ENCODE assay signal across 22 mouse cellular contexts in the genomic region with DNA sequence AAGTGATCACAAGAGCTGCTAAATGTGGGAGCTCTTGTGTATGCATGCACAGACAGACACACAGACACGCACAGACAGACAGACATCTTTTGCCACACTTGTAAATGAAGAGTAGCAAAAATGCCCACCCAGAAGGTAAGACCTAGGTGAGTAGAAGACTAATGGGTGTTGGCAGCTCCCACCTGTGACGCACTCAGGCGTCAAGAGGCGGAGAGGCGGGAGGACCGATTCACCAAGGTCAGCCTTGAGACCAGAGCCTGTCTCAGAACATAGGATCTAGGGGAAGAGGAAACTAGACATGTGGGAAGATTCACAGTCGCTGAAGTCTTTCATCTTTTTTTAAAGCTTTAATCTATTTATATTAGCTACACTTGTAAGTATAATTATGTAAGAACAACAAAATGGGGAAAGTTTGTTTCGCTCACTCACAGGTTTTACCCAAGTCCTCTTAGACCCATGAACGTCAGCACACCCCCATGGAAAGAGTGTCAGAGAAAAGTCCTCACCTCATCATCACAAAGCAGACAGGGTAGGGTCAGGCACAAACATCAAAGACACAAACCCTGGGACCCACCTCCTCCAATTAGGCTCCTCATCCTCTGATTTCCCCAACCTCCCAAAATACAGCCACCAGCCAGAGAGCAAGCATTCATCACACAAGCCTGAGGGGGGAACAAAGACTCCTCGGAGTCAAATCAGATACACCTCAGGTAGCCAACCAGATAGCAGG. TPM values are rescaled to one million over a fixed set of nuclear protein-coding genes. Genes with fewer than 3 reads are reported as not detected.
DNase-seq lines count a peak whose midpoint lies in the region; ATAC-seq lines count a peak whose summit lies in the region.
"Had no signal": no experiment of that assay in that cellular context is flagged by ENCODE, and none has a peak within 500 bp of the region (broad histone marks: within the 10 kb centered on the region; RNA-seq: fewer than 3 reads in every experiment).

No protein-coding gene starts in this region.

- DNase-seq in liver, embryonic 11.5 days (ENCODE audit: low spot score) = no peak
- no peak for DNase-seq in liver
- DNase-seq in adrenal gland, postnatal 10 days = peak; percentile 76
- DNase-seq in liver, embryonic 13.5 days = no peak
- no peak for DNase-seq in thymus, postnatal 25 days
- DNase-seq in right cerebral cortex, adult 2 months (ENCODE audit: low spot score in 2 of 2) = no peak
- DNase-seq: B cell, adult 2 months; cerebellum, adult 11-12 months; cerebellum, postnatal 14 days; gastrocnemius, postnatal 36 days; heart, postnatal 10 days; layer of hippocampus, postnatal 36 days; lung, postnatal 10 days; midbrain, embryonic 14.5 days; right cerebral cortex, postnatal 14 days; thymus, adult 2 months had no signal

- no peak overlapping the region for H3K9ac ChIP-seq in liver, embryonic 11.5 days (ENCODE audit: low read depth, low read length)
- H3K9ac ChIP-seq in liver, embryonic 13.5 days = 0 out of 2 replicates have a peak overlapping the region, but pooled peaks have one; percentile 33
- H3K9ac ChIP-seq in forebrain, embryonic 15.5 days (replicated peaks) = no peak overlapping the region
- H3K9ac ChIP-seq: hindbrain, embryonic 12.5 days had no signal

- no peak for ATAC-seq in liver, embryonic 11.5 days (replicated peaks; ENCODE audit: low FRiP score)
- no peak for ATAC-seq in liver, embryonic 13.5 days (ENCODE audit: low read depth)
- no peak for ATAC-seq in forebrain, embryonic 15.5 days (replicated peaks)
- ATAC-seq: forebrain, embryonic 16.5 days; Patski had no signal

- no peaks in the 10 kb centered on the region for H3K9me3 ChIP-seq in liver, embryonic 11.5 days (ENCODE audit: control insufficient read depth, low read length)
- H3K9me3 ChIP-seq in liver, embryonic 13.5 days (replicated peaks) = no peaks in the 10 kb centered on the region
- H3K9me3 ChIP-seq in forebrain, embryonic 15.5 days = no peaks in the 10 kb centered on the region
- H3K9me3 ChIP-seq: heart, embryonic 10.5 days; hindbrain, embryonic 12.5 days; megakaryocyte, embryonic 14.5 days had no signal

- H3K27me3 ChIP-seq in liver, embryonic 11.5 days (replicated peaks; ENCODE audit: control insufficient read depth, insufficient read depth, low read length) = no peaks in the 10 kb centered on the region
- no peaks in the 10 kb centered on the region for H3K27me3 ChIP-seq in liver, embryonic 13.5 days
- H3K27me3 ChIP-seq in forebrain, embryonic 15.5 days = no peaks in the 10 kb centered on the region
- H3K27me3 ChIP-seq: hindbrain, embryonic 12.5 days; megakaryocyte, embryonic 14.5 days; Patski had no signal

- H3K4me3 ChIP-seq in liver, embryonic 11.5 days (ENCODE audit: low read depth, low read length) = no peak overlapping the region
- no peak overlapping the region for H3K4me3 ChIP-seq in liver, embryonic 13.5 days (replicated peaks)
- H3K4me3 ChIP-seq in forebrain, embryonic 15.5 days = no peak overlapping the region
- H3K4me3 ChIP-seq: heart, embryonic 10.5 days; hindbrain, embryonic 12.5 days; megakaryocyte, embryonic 14.5 days had no signal

- H3K27ac ChIP-seq in liver, embryonic 11.5 days (ENCODE audit: low read depth, low read length) = peak overlapping the region; percentile 11; the same call in 1 of the 2 replicates
- H3K27ac ChIP-seq in liver, embryonic 13.5 days = peak overlapping the region; percentile 74
- H3K27ac ChIP-seq in forebrain, embryonic 15.5 days (replicated peaks) = no peak overlapping the region
- H3K27ac ChIP-seq: heart, embryonic 10.5 days; hindbrain, embryonic 12.5 days had no signal

- H3K4me1 ChIP-seq in liver, embryonic 11.5 days (replicated peaks; ENCODE audit: control insufficient read depth, insufficient read depth, low read length) = peaks cover 77% of the 10 kb centered on the region
- peaks cover 97% of the 10 kb centered on the region for H3K4me1 ChIP-seq in liver, embryonic 13.5 days (replicated peaks)
- H3K4me1 ChIP-seq in forebrain, embryonic 15.5 days = peaks cover 5% of the 10 kb centered on the region; the same call in 1 of the 2 replicates

- no peak overlapping the region for H3K4me2 ChIP-seq in liver, embryonic 11.5 days
- H3K4me2 ChIP-seq in liver, embryonic 13.5 days = 0 out of 2 replicates have a peak overlapping the region, but pooled peaks have one; percentile 5
- no peak overlapping the region for H3K4me2 ChIP-seq in forebrain, embryonic 15.5 days (replicated peaks)
- H3K4me2 ChIP-seq: hindbrain, embryonic 12.5 days had no signal

- WGBS in liver, embryonic 11.5 days = 77% methylated on average over 10 of the region's 10 CpGs
- WGBS in liver, embryonic 13.5 days (ENCODE audit: insufficient replicate concordance) = 76% methylated on average over 10 of the region's 10 CpGs
- WGBS in forebrain, embryonic 15.5 days = 90% methylated on average over 10 of the region's 10 CpGs

- no peaks in the 10 kb centered on the region for H3K36me3 ChIP-seq in liver, embryonic 11.5 days (ENCODE audit: control insufficient read depth, insufficient read depth, low read length)
- H3K36me3 ChIP-seq in liver, embryonic 13.5 days = peaks cover 4% of the 10 kb centered on the region
- H3K36me3 ChIP-seq in forebrain, embryonic 15.5 days = no peaks in the 10 kb centered on the region
- H3K36me3 ChIP-seq: heart, embryonic 10.5 days; hindbrain, embryonic 12.5 days had no signal

RNA-seq across cellular contexts. Expression of a gene that starts 26.0 kb away (rescaled TPM):
- 51.3 and 58.2 TPM in 2 replicates for polyA plus RNA-seq in liver, embryonic 11.5 days (2014; fragmentation: Nextera tagmentation; extraction: Ambion mirVana)
- 10 to 100 TPM; 82.8 to 91.1 TPM for total RNA-seq in adrenal gland, postnatal 10 days (2021)
- 30.6 and 36.0 TPM in 2 replicates for polyA plus RNA-seq in liver, embryonic 13.5 days (2015; fragmentation: Nextera tagmentation; extraction: Ambion mirVana)
- polyA plus RNA-seq in forebrain, embryonic 15.5 days (2015; fragmentation: Nextera tagmentation; extraction: Ambion mirVana) = 23.3 and 24.4 TPM in 2 replicates
